Mouse (Mus musculus): ENCODE data around the gene Rhot2. TPM values are rescaled to one million over a fixed set of nuclear protein-coding genes. Genes with fewer than 3 reads are reported as not detected.

The Rhot2 gene
- polyA plus RNA-seq (2015; fragmentation: Nextera tagmentation; extraction: Ambion mirVana) = 25.7 and 26.8 TPM in 2 replicates

DNA sequence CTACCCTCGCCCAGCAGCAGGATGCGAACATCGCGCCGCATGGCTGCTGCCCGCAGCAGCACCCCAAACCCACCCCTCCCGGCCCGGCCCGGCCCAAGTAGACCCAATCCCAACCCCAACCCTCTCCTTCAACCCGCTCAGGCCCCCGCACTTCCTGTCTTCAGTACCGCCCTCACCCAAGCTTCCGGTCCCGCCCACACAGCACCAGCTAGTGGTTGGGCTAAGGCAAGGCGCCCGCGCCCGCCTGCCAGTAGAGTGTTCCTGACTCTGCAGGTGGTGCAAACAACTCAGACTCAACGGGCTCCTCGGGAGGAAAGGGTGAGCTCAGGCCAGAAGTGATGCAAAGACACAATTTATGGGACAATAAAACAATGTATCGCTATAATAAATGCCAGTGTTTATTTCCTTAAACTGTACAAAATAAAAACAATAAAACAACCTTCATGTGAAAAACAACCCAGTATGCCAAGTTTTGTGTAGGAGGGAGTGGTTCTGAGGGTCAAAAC lies at the start of gene Rhot2:
Gene Rhot2 (minus strand): TSS at position 456 of the 506 bp plus-strand sequence.
- peaks cover 19% of the 10 kb centered on the region for H3K4me1 ChIP-seq
- peak within 1 kb of the TSS; percentile 91 for H3K4me2 ChIP-seq (replicated peaks)
- ATAC-seq (ENCODE audit: low FRiP score, low read depth) = peak; percentile 93
- peak within 1 kb of the TSS; percentile 80 for H3K27ac ChIP-seq
- WGBS = under 1% methylated on average over 19 of the region's 21 CpGs
- H3K9ac ChIP-seq = peak within 1 kb of the TSS; percentile 92
- H3K36me3 ChIP-seq = peaks cover 79% of the 10 kb centered on the region
- H3K27me3 ChIP-seq = no peaks in the 10 kb centered on the region
- H3K4me3 ChIP-seq = peak within 1 kb of the TSS; percentile 84
- no peaks in the 10 kb centered on the region for H3K9me3 ChIP-seq

DNA sequence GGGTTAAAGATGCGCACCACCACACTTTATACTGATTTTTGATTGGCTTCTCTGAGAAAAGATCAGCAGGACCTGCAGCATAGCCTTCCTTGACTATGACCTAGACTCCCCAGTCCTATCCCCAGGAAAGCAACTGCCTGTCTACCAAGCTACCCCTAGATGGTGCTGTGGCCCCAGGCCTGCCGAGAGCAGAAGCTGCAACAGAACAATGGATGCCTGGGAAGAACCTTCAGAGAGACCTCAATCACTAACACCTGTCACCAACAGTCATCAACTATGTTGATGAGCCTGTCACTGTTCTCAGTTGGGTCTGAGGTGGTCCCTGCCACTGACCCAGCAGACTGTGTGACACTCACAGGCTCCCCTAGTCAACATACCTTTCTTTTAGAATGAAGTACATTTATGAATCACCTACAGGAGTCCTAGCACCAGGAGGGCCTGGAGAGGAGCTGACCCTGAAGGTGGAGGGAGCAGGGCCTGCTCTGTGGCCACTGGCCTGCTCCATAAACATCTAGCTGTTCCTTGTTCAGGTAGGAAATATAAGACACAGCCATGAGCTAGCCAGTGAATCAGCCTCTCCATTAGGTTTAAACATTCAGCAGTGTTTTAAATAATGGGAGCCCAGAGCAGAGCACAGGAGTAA lies 49.4 kb upstream of the Rhot2 start:
- Histone ChIP-seq H3K4me3 (no peak overlapping the region), H3K36me3 (peaks cover 19% of the 10 kb centered on the region), H3K27me3 (no peaks in the 10 kb centered on the region), H3K4me2 (replicated peaks) (no peak overlapping the region), H3K9ac (peak overlapping the region; percentile 1; the same call in 1 of the 2 replicates), H3K27ac (no peak overlapping the region), H3K4me1 (no peaks in the 10 kb centered on the region), H3K9me3 (no peaks in the 10 kb centered on the region)
- WGBS = 35% methylated on average over 2 of the region's 2 CpGs
- ATAC-seq (ENCODE audit: low FRiP score, low read depth) = peak; percentile 69; the same call in 1 of the 2 replicates

- H3K4me1 ChIP-seq = no peaks in the 10 kb centered on the region
- H3K9me3 ChIP-seq = no peaks in the 10 kb centered on the region
- H3K9ac ChIP-seq = no peak overlapping the region
- no peak for ATAC-seq (ENCODE audit: low FRiP score, low read depth)
- WGBS = 89% methylated on average over 3 of the region's 3 CpGs
- H3K4me2 ChIP-seq (replicated peaks) = no peak overlapping the region
- no peaks in the 10 kb centered on the region for H3K27me3 ChIP-seq
- H3K4me3 ChIP-seq = no peak overlapping the region
- peaks cover 60% of the 10 kb centered on the region for H3K36me3 ChIP-seq
- H3K27ac ChIP-seq = no peak overlapping the region
These were observed 44.2 kb upstream of the Rhot2 start for GRCm38 (mm10) chr17:25888837-25889236.

- Histone ChIP-seq H3K36me3 (peaks cover 74% of the 10 kb centered on the region), H3K9me3 (no peaks in the 10 kb centered on the region), H3K27me3 (no peaks in the 10 kb centered on the region), H3K4me1 (0 out of 2 replicates have a peak, but pooled peaks cover 1% of the 10 kb centered on the region), H3K9ac (no peak overlapping the region), H3K4me3 (no peak overlapping the region), H3K27ac (no peak overlapping the region), H3K4me2 (replicated peaks) (no peak overlapping the region)
- WGBS = 89% methylated on average over 10 of the region's 10 CpGs
- no peak for ATAC-seq (ENCODE audit: low FRiP score, low read depth)
These were observed 42.8 kb upstream of the Rhot2 start for GRCm38 (mm10) chr17:25887467-25887866.

DNA sequence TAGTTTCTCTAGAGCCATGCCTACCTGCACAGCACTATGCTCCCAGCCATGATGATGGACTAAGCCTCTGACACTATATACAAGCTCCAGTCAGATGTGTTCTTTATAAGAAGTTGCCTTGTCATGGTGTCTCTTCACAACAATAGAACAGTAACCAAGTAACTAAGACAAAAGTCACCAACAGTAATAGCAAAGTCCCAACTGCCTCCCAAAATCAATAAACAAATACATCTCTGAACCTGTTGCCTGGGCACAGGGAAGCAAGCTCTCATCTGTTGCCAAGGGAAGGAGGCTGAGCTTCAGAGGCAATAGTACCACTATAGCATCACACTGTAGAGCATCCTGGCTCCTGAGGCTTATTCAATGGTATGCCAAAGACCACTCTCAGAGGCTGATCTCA lies 42.2 kb upstream of the Rhot2 start:
- Histone ChIP-seq H3K4me3 (no peak overlapping the region), H3K36me3 (peaks cover 80% of the 10 kb centered on the region), H3K9me3 (no peaks in the 10 kb centered on the region), H3K9ac (no peak overlapping the region), H3K27me3 (no peaks in the 10 kb centered on the region), H3K4me2 (replicated peaks) (no peak overlapping the region), H3K27ac (no peak overlapping the region), H3K4me1 (0 out of 2 replicates have a peak, but pooled peaks cover 5% of the 10 kb centered on the region)
- ATAC-seq (ENCODE audit: low FRiP score, low read depth) = no peak

DNA sequence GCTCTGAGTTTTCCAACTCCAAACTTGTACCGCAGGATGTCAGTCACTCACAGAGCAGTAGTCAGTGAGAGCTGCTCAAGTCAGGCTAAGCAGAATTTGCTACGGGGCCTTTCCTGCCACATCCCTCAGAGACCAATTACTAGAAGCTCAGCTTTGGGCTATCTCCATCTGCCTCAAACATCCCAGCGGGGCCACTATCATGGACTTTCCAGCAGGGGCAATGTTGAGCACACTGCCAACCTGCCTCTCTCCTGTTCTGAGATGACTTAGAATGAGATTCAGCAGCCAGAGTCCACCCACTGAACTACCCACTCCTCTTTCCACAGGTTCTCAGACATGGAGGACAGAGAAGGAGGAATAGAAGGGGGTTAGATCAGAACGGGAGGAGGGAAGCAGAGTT lies 41.0 kb upstream of the Rhot2 start:
- Histone ChIP-seq H3K4me2 (replicated peaks) (no peak overlapping the region), H3K27me3 (no peaks in the 10 kb centered on the region), H3K4me1 (peaks cover 15% of the 10 kb centered on the region), H3K9ac (no peak overlapping the region), H3K36me3 (peaks cover 80% of the 10 kb centered on the region), H3K27ac (no peak overlapping the region), H3K9me3 (no peaks in the 10 kb centered on the region), H3K4me3 (no peak overlapping the region)
- 61% methylated on average over 4 of the region's 4 CpGs for WGBS
- ATAC-seq (ENCODE audit: low FRiP score, low read depth) = no peak

DNA sequence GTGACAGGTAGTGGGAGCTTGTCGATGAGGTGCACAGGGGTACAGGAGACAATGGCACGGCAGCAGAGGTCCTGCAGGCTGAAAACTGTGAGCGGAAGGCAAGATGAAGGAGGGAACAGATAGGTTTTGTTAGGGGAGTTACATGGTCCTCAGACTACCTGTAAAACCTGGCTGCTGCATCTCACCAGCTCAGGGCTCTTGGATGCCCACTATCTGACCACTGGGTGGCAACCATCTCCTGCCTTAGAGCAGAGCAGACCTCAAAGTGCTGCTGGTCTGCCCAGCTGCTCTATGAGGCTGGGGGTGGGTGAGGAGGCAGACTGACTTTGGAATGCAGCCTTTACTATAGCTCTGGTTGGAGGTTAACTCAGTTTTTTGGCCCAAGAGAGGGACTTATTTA lies 39.2 kb upstream of the Rhot2 start:
- Histone ChIP-seq H3K4me2 (replicated peaks) (no peak overlapping the region), H3K27me3 (no peaks in the 10 kb centered on the region), H3K9me3 (no peaks in the 10 kb centered on the region), H3K4me1 (peaks cover 20% of the 10 kb centered on the region), H3K4me3 (no peak overlapping the region), H3K36me3 (peaks cover 73% of the 10 kb centered on the region), H3K9ac (no peak overlapping the region), H3K27ac (no peak overlapping the region)
- 93% methylated on average over 3 of the region's 3 CpGs for WGBS
- ATAC-seq (ENCODE audit: low FRiP score, low read depth) = no peak

DNA sequence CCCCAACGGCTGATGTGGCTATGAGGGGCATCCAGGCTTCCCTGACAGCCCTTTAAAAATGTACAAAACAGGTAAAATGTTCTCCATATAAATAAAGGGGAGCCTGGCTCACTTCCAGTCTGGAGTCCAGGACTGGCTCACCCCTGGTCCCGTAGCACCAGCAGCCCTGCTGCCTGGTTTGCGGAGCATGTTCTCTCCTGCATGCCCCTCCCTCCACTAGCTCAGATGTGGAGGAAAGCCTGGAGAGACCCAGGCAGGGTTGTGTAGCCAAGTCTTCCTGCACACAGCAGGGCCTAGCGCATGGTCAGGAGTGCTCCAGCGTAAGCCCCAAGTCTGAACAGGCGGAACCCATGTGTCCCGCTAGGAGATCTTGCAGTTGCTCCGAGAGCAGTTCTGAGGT lies 38.6 kb upstream of the Rhot2 start:
- 83% methylated on average over 8 of the region's 8 CpGs for whole genome bisulfite sequencing
- ATAC-seq (ENCODE audit: low FRiP score, low read depth) = no peak
- H3K36me3 ChIP-seq = peaks cover 73% of the 10 kb centered on the region
- H3K4me1 ChIP-seq = peaks cover 20% of the 10 kb centered on the region
- no peaks in the 10 kb centered on the region for H3K27me3 ChIP-seq
- no peak overlapping the region for H3K27ac ChIP-seq
- H3K9me3 ChIP-seq = no peaks in the 10 kb centered on the region
- no peak overlapping the region for H3K4me3 ChIP-seq
- H3K4me2 ChIP-seq (replicated peaks) = no peak overlapping the region
- no peak overlapping the region for H3K9ac ChIP-seq

DNA sequence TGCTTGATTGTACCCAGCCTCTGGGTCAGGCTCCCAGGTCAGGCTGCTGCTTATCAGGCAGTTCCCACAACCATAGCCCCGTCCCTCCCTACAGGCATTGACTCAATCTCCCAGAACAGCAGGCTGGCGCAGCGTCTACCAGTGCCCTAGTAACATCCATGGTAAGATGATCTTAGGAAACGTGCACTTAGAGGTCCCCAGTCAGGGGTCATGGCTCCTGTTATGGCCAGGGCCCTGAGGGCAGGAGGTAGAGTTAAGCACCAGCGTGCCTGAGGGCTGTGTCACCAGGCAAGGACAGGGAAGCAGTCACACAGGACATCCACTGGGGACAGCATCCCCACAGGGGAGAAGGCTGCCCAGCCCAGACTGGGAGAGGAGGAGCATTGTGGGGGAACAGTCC lies 37.7 kb upstream of the Rhot2 start:
- 35% methylated on average over 5 of the region's 5 CpGs for WGBS
- Histone ChIP-seq H3K9me3 (no peaks in the 10 kb centered on the region), H3K9ac (no peak overlapping the region; the same call in 1 of the 2 replicates), H3K27me3 (no peaks in the 10 kb centered on the region), H3K36me3 (peaks cover 70% of the 10 kb centered on the region), H3K4me2 (replicated peaks) (no peak overlapping the region), H3K4me1 (peaks cover 20% of the 10 kb centered on the region), H3K27ac (no peak overlapping the region), H3K4me3 (no peak overlapping the region)
- ATAC-seq (ENCODE audit: low FRiP score, low read depth) = no peak

DNA sequence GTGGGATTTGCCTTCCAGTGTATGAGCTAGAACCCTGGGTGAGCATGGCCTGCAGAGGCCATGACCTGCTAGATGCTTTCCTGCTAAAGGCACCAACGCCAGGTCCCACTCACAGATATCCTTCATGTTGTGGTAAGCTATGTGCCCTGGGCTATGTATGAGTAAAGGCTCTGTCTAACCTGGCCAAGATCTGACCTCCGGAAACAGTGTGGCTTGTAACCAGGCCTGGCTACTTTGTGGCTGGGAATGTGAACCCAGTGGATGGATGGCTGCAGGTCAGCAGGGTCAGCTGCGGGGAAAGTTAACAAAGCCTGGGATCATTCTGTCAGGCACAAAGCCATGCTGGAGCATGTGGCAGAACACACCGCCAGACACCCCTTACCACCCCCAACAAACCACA lies 37.0 kb upstream of the Rhot2 start:
- ATAC-seq (ENCODE audit: low FRiP score, low read depth) = no peak
- Histone ChIP-seq H3K36me3 (peaks cover 66% of the 10 kb centered on the region), H3K4me1 (peaks cover 25% of the 10 kb centered on the region), H3K27me3 (no peaks in the 10 kb centered on the region), H3K9me3 (no peaks in the 10 kb centered on the region), H3K27ac (0 out of 2 replicates have a peak overlapping the region, but pooled peaks have one; percentile 44), H3K4me2 (replicated peaks) (no peak overlapping the region), H3K9ac (no peak overlapping the region), H3K4me3 (no peak overlapping the region)
- WGBS = 23% methylated on average over 4 of the region's 4 CpGs

- no peaks in the 10 kb centered on the region for H3K9me3 ChIP-seq
- peaks cover 31% of the 10 kb centered on the region for H3K4me1 ChIP-seq
- 13% methylated on average over 5 of the region's 5 CpGs for WGBS
- H3K9ac ChIP-seq = no peak overlapping the region
- H3K27ac ChIP-seq = no peak overlapping the region
- no peak overlapping the region for H3K4me2 ChIP-seq (replicated peaks)
- no peaks in the 10 kb centered on the region for H3K27me3 ChIP-seq
- peaks cover 64% of the 10 kb centered on the region for H3K36me3 ChIP-seq
- ATAC-seq (ENCODE audit: low FRiP score, low read depth) = no peak
- H3K4me3 ChIP-seq = no peak overlapping the region
These were observed 36.4 kb upstream of the Rhot2 start for GRCm38 (mm10) chr17:25880913-25881641.

GRCm38 (mm10) chr17:25880196-25880910 lies 35.7 kb upstream of the Rhot2 start, which contains the start of gene Wfikkn1:
Gene Wfikkn1, minus strand, starts transcription at chr17:25880858.
- no peaks in the 10 kb centered on the region for H3K27me3 ChIP-seq
- H3K9me3 ChIP-seq = no peaks in the 10 kb centered on the region
- 26% methylated on average over 5 of the region's 5 CpGs for WGBS
- no peak for ATAC-seq (ENCODE audit: low FRiP score, low read depth)
- H3K4me2 ChIP-seq (replicated peaks) = no peak within 1 kb of the TSS
- peaks cover 63% of the 10 kb centered on the region for H3K36me3 ChIP-seq
- H3K27ac ChIP-seq = 0 out of 2 replicates have a peak within 1 kb of the TSS, but pooled peaks have one; percentile 44
- peaks cover 35% of the 10 kb centered on the region for H3K4me1 ChIP-seq
- no peak within 1 kb of the TSS for H3K4me3 ChIP-seq
- peak within 1 kb of the TSS; percentile 35; the same call in 1 of the 2 replicates for H3K9ac ChIP-seq
